Mouse (Mus musculus): Measurements from ENCODE around the gene Fbxo7. TPM values are rescaled to one million over a fixed set of nuclear protein-coding genes. Genes with fewer than 3 reads are reported as not detected.

Fbxo7 gene
- polyA plus RNA-seq, 1 experiment from 2014 or later = 24.2 TPM

DNA sequence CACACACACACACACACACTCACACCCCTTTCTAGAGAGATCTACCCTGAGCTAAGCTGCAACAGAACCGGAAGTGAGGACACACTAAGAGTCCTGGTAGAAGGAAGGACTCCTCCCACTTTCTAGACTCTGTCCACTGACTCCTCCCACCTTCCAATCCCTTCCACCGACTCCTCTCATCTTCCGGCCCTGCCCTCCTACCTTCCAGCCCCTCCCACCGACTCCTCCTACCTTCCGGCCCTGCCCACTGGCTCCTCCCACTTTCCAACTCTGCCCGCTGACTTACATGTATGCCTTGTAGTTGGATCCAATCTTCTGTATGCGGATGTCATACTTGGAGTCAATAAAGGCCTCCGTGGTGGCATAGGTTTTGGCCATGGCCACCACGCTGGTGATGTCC is 58.1 kb downstream of the Fbxo7 start:
- Histone ChIP-seq H3K27me3 (ENCODE audit: control insufficient read depth, insufficient read depth, low read length) (no peaks in the 10 kb centered on the region), H3K4me3 (ENCODE audit: low read length) (no peak overlapping the region), H3K36me3 (ENCODE audit: control insufficient read depth, insufficient read depth) (no peaks in the 10 kb centered on the region), H3K9ac (ENCODE audit: low read length) (no peak overlapping the region), H3K4me1 (ENCODE audit: control insufficient read depth, insufficient read depth, low read length) (no peaks in the 10 kb centered on the region), H3K9me3 (replicated peaks; ENCODE audit: control insufficient read depth, low read length) (no peaks in the 10 kb centered on the region), H3K4me2 (ENCODE audit: low read depth, low read length) (no peak overlapping the region), H3K27ac (ENCODE audit: low read length) (no peak overlapping the region)
- ATAC-seq (replicated peaks; ENCODE audit: extremely low read depth, insufficient read depth, low FRiP score) = no peak
- WGBS = 72% methylated on average over 9 of the region's 9 CpGs

DNA sequence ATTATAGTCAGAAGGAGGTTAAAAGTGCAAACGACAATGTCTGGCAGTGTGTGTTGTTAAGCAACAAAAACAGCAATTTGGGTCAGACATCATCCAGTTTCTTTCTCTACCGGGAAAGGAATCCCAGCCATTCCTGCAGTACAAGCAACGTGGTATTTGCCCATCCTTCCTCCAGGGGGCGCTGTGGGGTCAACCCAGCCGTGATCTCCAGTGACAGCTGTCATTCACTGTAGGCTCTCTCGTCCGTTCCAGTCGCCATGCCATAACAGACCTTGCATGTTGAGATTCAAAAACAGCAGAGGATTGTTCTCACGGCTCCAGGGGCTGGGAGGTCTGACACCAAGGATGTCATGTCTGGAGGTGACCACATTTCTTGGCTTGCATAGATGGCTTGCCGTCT is 70.1 kb downstream of the Fbxo7 start:
- no peak for ATAC-seq (replicated peaks; ENCODE audit: extremely low read depth, insufficient read depth, low FRiP score)
- Histone ChIP-seq H3K9me3 (replicated peaks; ENCODE audit: control insufficient read depth, low read length) (0 out of 2 replicates have a peak, but pooled peaks cover 2% of the 10 kb centered on the region), H3K4me3 (ENCODE audit: low read length) (no peak overlapping the region), H3K4me1 (ENCODE audit: control insufficient read depth, insufficient read depth, low read length) (peaks cover 3% of the 10 kb centered on the region; the same call in 1 of the 2 replicates), H3K9ac (ENCODE audit: low read length) (no peak overlapping the region), H3K4me2 (ENCODE audit: low read depth, low read length) (no peak overlapping the region), H3K36me3 (ENCODE audit: control insufficient read depth, insufficient read depth) (no peaks in the 10 kb centered on the region), H3K27ac (ENCODE audit: low read length) (no peak overlapping the region), H3K27me3 (ENCODE audit: control insufficient read depth, insufficient read depth, low read length) (no peaks in the 10 kb centered on the region)
- WGBS = 47% methylated on average over 10 of the region's 10 CpGs

DNA sequence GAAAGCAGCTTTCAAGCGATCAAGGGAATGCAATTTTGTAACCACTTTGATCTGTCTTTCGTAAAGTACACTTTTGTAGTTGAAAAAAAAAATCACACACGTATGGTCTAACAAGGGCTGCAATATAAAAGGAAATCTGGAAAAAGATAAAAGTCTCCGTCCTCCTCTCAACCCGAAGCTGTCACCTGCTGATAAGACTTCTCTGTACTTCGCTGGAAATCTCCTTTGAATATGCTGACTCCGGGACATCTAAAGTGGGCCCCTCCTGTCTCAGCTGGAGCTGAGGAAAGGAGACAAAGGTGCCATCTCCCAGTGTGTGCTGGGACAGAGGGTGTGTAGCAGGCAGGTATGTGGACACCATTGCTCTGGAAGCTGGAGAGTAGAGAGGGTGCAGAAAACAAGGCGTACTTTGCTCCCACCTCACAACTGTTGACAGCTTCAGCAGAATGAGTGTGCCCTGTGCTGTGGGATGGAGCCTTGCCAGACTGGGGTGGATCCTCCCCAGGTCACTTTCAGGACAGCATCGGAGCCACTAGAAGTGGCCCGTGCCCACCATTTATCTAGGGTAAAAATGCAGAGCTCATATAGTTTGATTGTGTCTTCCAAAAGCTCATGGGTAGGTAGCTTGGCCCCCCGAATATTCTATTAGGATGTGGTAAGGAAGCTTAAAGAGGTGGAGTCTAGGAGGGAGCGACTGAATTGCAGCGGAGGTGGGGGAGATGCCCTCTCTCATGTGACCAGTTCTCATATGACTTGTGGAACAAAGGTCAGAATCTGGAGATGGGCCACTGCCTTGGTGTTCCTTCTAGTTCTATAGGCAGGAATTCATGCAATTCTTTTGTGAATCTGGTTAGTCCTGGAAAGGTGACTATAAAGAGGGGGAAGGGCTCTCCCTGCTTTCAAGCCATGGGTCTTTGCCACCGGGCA is 71.6 kb downstream of the Fbxo7 start:
- Histone ChIP-seq H3K4me1 (ENCODE audit: control insufficient read depth, insufficient read depth, low read length) (peaks cover 3% of the 10 kb centered on the region; the same call in 1 of the 2 replicates), H3K9me3 (replicated peaks; ENCODE audit: control insufficient read depth, low read length) (0 out of 2 replicates have a peak, but pooled peaks cover 2% of the 10 kb centered on the region), H3K4me2 (ENCODE audit: low read depth, low read length) (no peak overlapping the region), H3K27me3 (ENCODE audit: control insufficient read depth, insufficient read depth, low read length) (no peaks in the 10 kb centered on the region), H3K4me3 (ENCODE audit: low read length) (no peak overlapping the region), H3K9ac (ENCODE audit: low read length) (no peak overlapping the region), H3K27ac (ENCODE audit: low read length) (no peak overlapping the region), H3K36me3 (ENCODE audit: control insufficient read depth, insufficient read depth) (no peaks in the 10 kb centered on the region)
- no peak; the same call in 1 of the 2 replicates for ATAC-seq (replicated peaks; ENCODE audit: extremely low read depth, insufficient read depth, low FRiP score)
- WGBS = 38% methylated on average over 14 of the region's 14 CpGs

DNA sequence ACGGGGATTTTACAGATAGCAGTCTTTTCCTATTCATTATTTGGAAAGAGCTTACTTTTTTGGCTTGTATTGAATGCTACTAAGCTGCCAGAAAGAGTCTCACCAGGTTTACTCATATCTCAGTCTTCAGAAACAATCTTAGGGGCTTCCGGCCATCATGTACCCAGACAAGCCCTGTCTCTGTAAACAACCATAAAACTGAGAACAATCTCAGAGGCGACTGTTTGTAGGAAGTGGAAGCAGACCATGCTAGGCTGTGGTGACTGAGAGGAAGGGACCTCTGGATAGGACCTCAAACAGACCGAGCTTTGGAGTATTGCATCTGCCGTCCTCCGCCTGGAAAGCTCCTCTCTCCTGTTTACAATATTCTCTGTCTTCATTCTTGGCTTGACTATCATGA is 76.6 kb downstream of the Fbxo7 start:
- Histone ChIP-seq H3K27ac (ENCODE audit: low read length) (no peak overlapping the region), H3K4me1 (ENCODE audit: control insufficient read depth, insufficient read depth, low read length) (no peaks in the 10 kb centered on the region), H3K36me3 (ENCODE audit: control insufficient read depth, insufficient read depth) (no peaks in the 10 kb centered on the region), H3K4me2 (ENCODE audit: low read depth, low read length) (no peak overlapping the region), H3K9ac (ENCODE audit: low read length) (no peak overlapping the region), H3K4me3 (ENCODE audit: low read length) (no peak overlapping the region), H3K9me3 (replicated peaks; ENCODE audit: control insufficient read depth, low read length) (peaks cover 13% of the 10 kb centered on the region; the same call in 1 of the 2 replicates), H3K27me3 (ENCODE audit: control insufficient read depth, insufficient read depth, low read length) (no peaks in the 10 kb centered on the region)
- 78% methylated on average over 6 of the region's 6 CpGs for WGBS
- ATAC-seq (replicated peaks; ENCODE audit: extremely low read depth, insufficient read depth, low FRiP score) = no peak

DNA sequence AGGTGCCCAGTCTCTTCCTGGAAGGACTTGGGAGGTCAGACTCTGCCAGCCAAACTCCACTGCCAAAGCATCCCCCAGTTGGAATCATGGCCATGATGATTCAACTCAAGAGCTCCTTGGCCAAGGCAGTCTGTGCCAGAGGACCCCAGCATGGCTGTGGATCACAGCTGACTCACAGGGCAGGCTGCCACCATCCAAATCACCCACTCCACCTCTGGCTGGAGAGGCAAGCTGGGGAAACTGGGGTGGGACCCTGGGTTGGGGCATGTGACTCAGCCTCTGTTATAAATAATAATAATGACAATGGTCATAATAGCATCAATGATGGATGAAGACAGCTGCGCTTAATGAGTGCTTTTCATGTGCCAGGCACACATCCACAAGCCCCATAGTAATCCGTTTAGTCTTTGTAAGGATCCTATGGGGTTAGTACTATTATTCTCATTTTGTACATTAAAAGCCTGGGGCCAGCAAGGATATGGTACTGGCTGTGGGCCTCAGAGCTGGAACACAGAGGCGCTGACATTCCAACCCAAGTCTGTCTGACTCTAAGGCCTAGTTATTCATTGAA is 78.6 kb downstream of the Fbxo7 start:
- peaks cover 13% of the 10 kb centered on the region; the same call in 1 of the 2 replicates for H3K9me3 ChIP-seq (replicated peaks; ENCODE audit: control insufficient read depth, low read length)
- no peak overlapping the region for H3K4me3 ChIP-seq (ENCODE audit: low read length)

More for the DNA sequence above, 78.6 kb downstream of the Fbxo7 start:
- no peaks in the 10 kb centered on the region for H3K36me3 ChIP-seq (ENCODE audit: control insufficient read depth, insufficient read depth)
- no peak overlapping the region for H3K4me2 ChIP-seq (ENCODE audit: low read depth, low read length)
- 88% methylated on average over 3 of the region's 3 CpGs for WGBS
- no peak for ATAC-seq (replicated peaks; ENCODE audit: extremely low read depth, insufficient read depth, low FRiP score)
- no peak overlapping the region for H3K27ac ChIP-seq (ENCODE audit: low read length)
- H3K9ac ChIP-seq (ENCODE audit: low read length) = no peak overlapping the region
- no peaks in the 10 kb centered on the region for H3K27me3 ChIP-seq (ENCODE audit: control insufficient read depth, insufficient read depth, low read length)
- no peaks in the 10 kb centered on the region for H3K4me1 ChIP-seq (ENCODE audit: control insufficient read depth, insufficient read depth, low read length)

Other genes with a start within 250 kb of the Fbxo7 start
- gene Pwp1, start 192.5 kb upstream of the Fbxo7 start, polyA plus RNA-seq (2015; fragmentation: Nextera tagmentation; extraction: Ambion mirVana) = 42.3 and 42.9 TPM in 2 replicates
- 9.0 TPM in 2 replicates for gene Prdm4, start 104.8 kb upstream of the Fbxo7 start, polyA plus RNA-seq (2015; fragmentation: Nextera tagmentation; extraction: Ambion mirVana)
- gene Ascl4, start 94.3 kb upstream of the Fbxo7 start, polyA plus RNA-seq (2015; fragmentation: Nextera tagmentation; extraction: Ambion mirVana) = 0.26 TPM in 1 of 2 replicates, not detected in the other
- 121 and 126 TPM in 2 replicates for gene Rtcb, start 64.1 kb upstream of the Fbxo7 start, polyA plus RNA-seq (2015; fragmentation: Nextera tagmentation; extraction: Ambion mirVana)
- 0.28 and 0.31 TPM in 2 replicates for gene Bpifc, start 10.1 kb upstream of the Fbxo7 start, polyA plus RNA-seq (2015; fragmentation: Nextera tagmentation; extraction: Ambion mirVana)

Measured in heart, embryonic 16.5 days (tissue).